ENCODE assay signal across 8 mouse cellular contexts in the genomic region with DNA sequence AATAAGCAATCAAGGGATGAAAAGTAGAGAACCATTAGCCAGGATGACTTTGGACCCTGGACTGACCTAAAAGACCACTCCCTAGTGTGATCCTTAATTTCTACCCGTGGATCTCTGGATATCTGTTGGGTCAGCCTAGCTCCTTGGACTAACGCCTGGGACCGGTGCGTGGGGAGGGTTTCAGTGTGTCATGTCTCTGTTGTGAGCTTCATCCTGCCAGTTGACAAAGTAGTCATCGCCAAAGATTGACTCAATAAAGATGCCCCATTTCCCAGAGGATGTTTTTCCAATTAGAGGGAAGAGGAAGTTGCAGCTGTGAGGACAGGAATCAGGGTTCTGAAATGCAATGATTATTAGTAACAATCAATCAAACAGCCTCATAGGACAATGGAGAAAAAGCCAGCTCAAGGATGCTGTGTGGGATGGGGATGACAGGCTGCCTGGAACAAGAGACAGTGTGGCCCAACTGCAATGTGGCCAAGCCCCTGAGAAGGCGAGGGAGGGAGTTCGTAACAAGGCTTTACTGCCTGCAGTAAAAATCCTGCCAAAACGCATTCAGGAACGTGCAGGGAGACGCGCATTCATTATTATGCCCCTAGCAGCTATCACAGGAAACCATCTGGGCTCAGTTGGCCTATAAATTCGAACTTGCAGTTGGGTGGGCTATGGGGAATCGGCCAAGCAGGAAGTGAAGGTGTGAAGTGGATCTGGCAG. TPM values are rescaled to one million over a fixed set of nuclear protein-coding genes. Genes with fewer than 3 reads are reported as not detected.
A peak's percentile ranks its signal among the peaks of the same experiment; 100 is the strongest.
DNase-seq lines count a peak whose midpoint lies in the region; ATAC-seq lines count a peak whose summit lies in the region.

No protein-coding gene starts in this region.

- peaks cover 6% of the 10 kb centered on the region for H3K4me1 ChIP-seq in midbrain, embryonic 16.5 days (ENCODE audit: control insufficient read depth, insufficient read depth, low read length)
- no peaks in the 10 kb centered on the region for H3K4me1 ChIP-seq in midbrain, embryonic 11.5 days (ENCODE audit: control insufficient read depth, insufficient read depth, low read length)
- H3K4me1 ChIP-seq in neural tube, embryonic 15.5 days = peaks cover 44% of the 10 kb centered on the region

- peak; percentile 15 for DNase-seq in adrenal gland, adult 2 months
- DNase-seq in adrenal gland, adult 18-20 months (ENCODE audit: low spot score in 2 of 2) = no peak
- no peak for DNase-seq in midbrain, embryonic 11.5 days (ENCODE audit: low spot score, missing footprints)
- DNase-seq in kidney, adult 9 months = peak; percentile 56
- DNase-seq in c-Kit-positive CD71-positive TER-119-positive erythroid progenitor cells, embryonic 14.5 days (ENCODE audit: low spot score) = no peak
- DNase-seq in urinary bladder, adult 18-20 months (ENCODE audit: low spot score in 2 of 2) = no peak

- H3K36me3 ChIP-seq in midbrain, embryonic 16.5 days (ENCODE audit: control insufficient read depth, insufficient read depth, low read length) = no peaks in the 10 kb centered on the region
- H3K36me3 ChIP-seq in midbrain, embryonic 11.5 days (ENCODE audit: control insufficient read depth, insufficient read depth, low read length) = no peaks in the 10 kb centered on the region
- H3K36me3 ChIP-seq in neural tube, embryonic 15.5 days = no peaks in the 10 kb centered on the region

- H3K4me3 ChIP-seq in midbrain, embryonic 16.5 days (ENCODE audit: low read depth, low read length) = no peak overlapping the region
- H3K4me3 ChIP-seq in midbrain, embryonic 11.5 days (ENCODE audit: low read depth, low read length) = no peak overlapping the region
- no peak overlapping the region for H3K4me3 ChIP-seq in neural tube, embryonic 15.5 days (replicated peaks)

- no peak for ATAC-seq in midbrain, embryonic 16.5 days
- ATAC-seq in midbrain, embryonic 11.5 days (ENCODE audit: low FRiP score) = no peak
- peak; percentile 39; the same call in 1 of the 2 replicates for ATAC-seq in neural tube, embryonic 15.5 days (ENCODE audit: low FRiP score)

- H3K9ac ChIP-seq in midbrain, embryonic 16.5 days (ENCODE audit: low read depth, low read length) = no peak overlapping the region
- H3K9ac ChIP-seq in midbrain, embryonic 11.5 days (ENCODE audit: low read length) = no peak overlapping the region
- no peak overlapping the region for H3K9ac ChIP-seq in neural tube, embryonic 15.5 days (replicated peaks)

- H3K9me3 ChIP-seq in midbrain, embryonic 16.5 days (replicated peaks; ENCODE audit: control insufficient read depth, low read length, poor library complexity, severe bottlenecking) = no peaks in the 10 kb centered on the region
- H3K9me3 ChIP-seq in midbrain, embryonic 11.5 days (ENCODE audit: control insufficient read depth, low read length) = no peaks in the 10 kb centered on the region
- no peaks in the 10 kb centered on the region for H3K9me3 ChIP-seq in neural tube, embryonic 15.5 days (replicated peaks)

- no peak overlapping the region for H3K4me2 ChIP-seq in midbrain, embryonic 16.5 days (ENCODE audit: low read length)
- H3K4me2 ChIP-seq in midbrain, embryonic 11.5 days = no peak overlapping the region
- H3K4me2 ChIP-seq in neural tube, embryonic 15.5 days = no peak overlapping the region

- H3K27ac ChIP-seq in midbrain, embryonic 16.5 days (ENCODE audit: low read length) = peak overlapping the region; percentile 8; the same call in 1 of the 2 replicates
- H3K27ac ChIP-seq in midbrain, embryonic 11.5 days (ENCODE audit: low read depth, low read length) = no peak overlapping the region
- H3K27ac ChIP-seq in neural tube, embryonic 15.5 days (replicated peaks) = peak overlapping the region; percentile 49

- H3K27me3 ChIP-seq in midbrain, embryonic 16.5 days (ENCODE audit: control insufficient read depth, insufficient read depth, low read depth, low read length) = no peaks in the 10 kb centered on the region; the same call in 1 of the 2 replicates
- H3K27me3 ChIP-seq in midbrain, embryonic 11.5 days (ENCODE audit: control insufficient read depth, insufficient read depth, low read length) = no peaks in the 10 kb centered on the region
- no peaks in the 10 kb centered on the region for H3K27me3 ChIP-seq in neural tube, embryonic 15.5 days (replicated peaks)

- WGBS in midbrain, embryonic 16.5 days = 47% methylated on average over 13 of the region's 13 CpGs
- 70% methylated on average over 13 of the region's 13 CpGs for WGBS in midbrain, embryonic 11.5 days
- 21% methylated on average over 13 of the region's 13 CpGs for WGBS in neural tube, embryonic 15.5 days

RNA-seq across cellular contexts. Expression of gene Lmo2, which starts 27.3 kb away (rescaled TPM):
- total RNA-seq in adrenal gland, adult 2 months (2021) = 10 to 100 TPM; 19.1 to 31.8 TPM
- polyA plus RNA-seq in adrenal gland, adult 2 months (2012; rRNA removed) = 24.0 and 26.7 TPM in 2 replicates
- total RNA-seq in adrenal gland, adult 18-20 months (2021) = 10 to 100 TPM; 22.7 to 29.7 TPM
- 25.5 and 29.0 TPM in 2 replicates for polyA plus RNA-seq in midbrain, embryonic 16.5 days (2015; fragmentation: Nextera tagmentation; extraction: Ambion mirVana)
- 25.8 and 28.6 TPM in 2 replicates for polyA plus RNA-seq in midbrain, embryonic 11.5 days (2014; fragmentation: Nextera tagmentation; extraction: Ambion mirVana)
- 49.6 and 55.4 TPM in 2 replicates for polyA plus RNA-seq in neural tube, embryonic 15.5 days (2015; fragmentation: Nextera tagmentation; extraction: Ambion mirVana)

Comparison
In these comparisons a context has a peak if more than half of its experiments do, and no peak if none do; other contexts are left out.
1. DNase-seq: peak in adrenal gland, adult 2 months (single experiment) and kidney, adult 9 months (single experiment); none in adrenal gland, adult 18-20 months (0 of 2), midbrain, embryonic 11.5 days (single experiment), c-Kit-positive CD71-positive TER-119-positive erythroid progenitor cells, embryonic 14.5 days (single experiment) and urinary bladder, adult 18-20 months (0 of 2).